Mouse (Mus musculus): ENCODE measurements at regions not wholly inside any gene's neighbourhood (a gene's known extent, or its start where the extent isn't known, plus 50 kb on each side); places are given as distances from the start of the nearest gene placed in this dataset.

DNA sequence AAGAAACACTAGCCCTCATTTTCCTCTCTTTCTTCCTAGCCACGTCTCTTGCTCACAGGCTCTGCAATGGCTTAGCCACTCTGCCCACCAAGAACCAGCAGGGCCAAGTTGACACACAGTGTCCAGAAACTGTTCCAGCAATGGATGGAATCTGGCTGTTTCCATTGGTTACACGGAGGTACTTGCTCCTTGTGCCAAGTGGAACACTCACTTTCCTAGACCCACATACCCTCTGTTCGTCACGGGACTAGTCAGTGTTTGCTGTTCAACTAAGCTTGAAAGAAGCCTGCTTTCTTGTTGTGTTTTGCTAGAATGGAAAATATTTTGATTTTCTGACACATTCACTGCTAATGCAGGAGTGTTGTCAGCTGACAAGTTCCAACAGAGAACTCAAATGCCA lies 575.7 kb upstream of the Gulo start:
- ATAC-seq (ENCODE audit: insufficient number of reproducible peaks, low FRiP score, low TSS enrichment, low read depth) = no peak
- no peaks in the 10 kb centered on the region for H3K9me3 ChIP-seq (ENCODE audit: control insufficient read depth, low read length)
- DNase-seq (ENCODE audit: low spot score) = no peak
- 75% methylated on average over 4 of the region's 4 CpGs for WGBS
- no peak overlapping the region for H3K9ac ChIP-seq (ENCODE audit: low read length)
- no peaks in the 10 kb centered on the region for H3K4me1 ChIP-seq (ENCODE audit: control insufficient read depth, insufficient read depth, low read length)
- no peaks in the 10 kb centered on the region for H3K27me3 ChIP-seq (ENCODE audit: control insufficient read depth, insufficient read depth, low read length)
- H3K4me3 ChIP-seq (ENCODE audit: low read depth, low read length) = no peak overlapping the region
- no peak overlapping the region for H3K4me2 ChIP-seq (ENCODE audit: low read depth, severe bottlenecking)
- no peaks in the 10 kb centered on the region for H3K36me3 ChIP-seq (ENCODE audit: control insufficient read depth, insufficient read depth, low read length)
- no peak overlapping the region for H3K27ac ChIP-seq (replicated peaks; ENCODE audit: low read depth, low read length)

DNA sequence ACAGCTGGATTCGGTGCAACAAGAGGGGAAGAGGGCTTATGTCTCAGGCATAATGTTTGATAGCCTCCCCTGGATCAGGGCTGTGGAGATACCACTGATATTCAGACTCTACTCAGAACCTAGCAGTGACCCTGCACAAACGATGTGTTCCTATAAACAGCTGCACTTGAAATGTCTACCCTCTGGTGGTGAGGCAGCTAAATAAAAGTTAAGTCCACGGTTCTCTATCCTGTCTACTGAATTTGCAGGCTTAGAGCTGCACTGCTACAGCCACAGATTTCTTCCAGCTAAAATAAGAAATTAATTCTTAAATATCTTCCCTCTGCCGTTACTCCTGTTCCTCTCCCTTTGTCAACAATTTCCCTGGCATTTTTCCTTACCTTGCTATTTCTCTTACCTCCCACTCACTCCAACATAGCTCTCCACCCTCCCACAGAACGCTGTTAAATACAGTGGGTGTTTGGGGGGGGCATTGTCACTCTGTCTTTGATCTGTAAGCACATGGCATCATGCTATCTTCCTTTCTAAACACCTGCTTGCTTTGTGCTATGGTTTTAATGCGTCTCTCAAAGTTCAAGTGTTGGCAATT lies 571.0 kb upstream of the Gulo start:
- H3K4me3 ChIP-seq (ENCODE audit: low read depth, low read length) = no peak overlapping the region
- no peak overlapping the region for H3K9ac ChIP-seq (ENCODE audit: low read length)
- H3K36me3 ChIP-seq (ENCODE audit: control insufficient read depth, insufficient read depth, low read length) = no peaks in the 10 kb centered on the region
- no peak overlapping the region for H3K4me2 ChIP-seq (ENCODE audit: low read depth, severe bottlenecking)
- no peaks in the 10 kb centered on the region for H3K4me1 ChIP-seq (ENCODE audit: control insufficient read depth, insufficient read depth, low read length)
- WGBS = 76% methylated on average over 6 of the region's 6 CpGs
- H3K27me3 ChIP-seq (ENCODE audit: control insufficient read depth, insufficient read depth, low read length) = no peaks in the 10 kb centered on the region
- no peak for DNase-seq (ENCODE audit: low spot score)
- H3K27ac ChIP-seq (replicated peaks; ENCODE audit: low read depth, low read length) = no peak overlapping the region
- no peak for ATAC-seq (ENCODE audit: insufficient number of reproducible peaks, low FRiP score, low TSS enrichment, low read depth)
- no peaks in the 10 kb centered on the region for H3K9me3 ChIP-seq (ENCODE audit: control insufficient read depth, low read length)

DNA sequence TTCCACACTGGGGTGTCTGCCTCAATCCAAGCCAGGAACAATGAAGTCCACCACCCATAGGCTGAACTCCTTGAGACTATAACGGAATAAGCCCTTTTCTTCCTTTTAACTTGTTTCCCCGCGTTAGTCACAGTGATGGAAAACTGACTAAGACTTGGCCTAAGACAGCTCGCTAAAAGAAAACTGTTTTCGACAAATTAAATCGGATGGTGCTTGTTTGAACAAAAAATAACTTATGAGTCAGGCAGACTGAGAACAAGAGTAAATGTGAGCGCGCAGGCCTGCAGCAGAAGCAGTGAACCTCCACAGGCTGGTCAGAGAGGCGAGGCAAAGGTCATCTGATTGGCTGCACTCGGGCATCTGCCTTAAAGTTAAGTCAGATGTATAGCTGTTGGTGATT lies 557.6 kb upstream of the Gulo start:
- Histone ChIP-seq H3K9me3 (ENCODE audit: control insufficient read depth, low read length) (no peaks in the 10 kb centered on the region), H3K4me2 (ENCODE audit: low read depth, severe bottlenecking) (no peak overlapping the region), H3K36me3 (ENCODE audit: control insufficient read depth, insufficient read depth, low read length) (no peaks in the 10 kb centered on the region), H3K27me3 (ENCODE audit: control insufficient read depth, insufficient read depth, low read length) (no peaks in the 10 kb centered on the region), H3K4me1 (ENCODE audit: control insufficient read depth, insufficient read depth, low read length) (no peaks in the 10 kb centered on the region), H3K4me3 (ENCODE audit: low read depth, low read length) (no peak overlapping the region), H3K9ac (ENCODE audit: low read length) (no peak overlapping the region), H3K27ac (replicated peaks; ENCODE audit: low read depth, low read length) (no peak overlapping the region)
- 86% methylated on average over 10 of the region's 10 CpGs for WGBS
- no peak for ATAC-seq (ENCODE audit: insufficient number of reproducible peaks, low FRiP score, low TSS enrichment, low read depth)
- DNase-seq (ENCODE audit: low spot score) = no peak

DNA sequence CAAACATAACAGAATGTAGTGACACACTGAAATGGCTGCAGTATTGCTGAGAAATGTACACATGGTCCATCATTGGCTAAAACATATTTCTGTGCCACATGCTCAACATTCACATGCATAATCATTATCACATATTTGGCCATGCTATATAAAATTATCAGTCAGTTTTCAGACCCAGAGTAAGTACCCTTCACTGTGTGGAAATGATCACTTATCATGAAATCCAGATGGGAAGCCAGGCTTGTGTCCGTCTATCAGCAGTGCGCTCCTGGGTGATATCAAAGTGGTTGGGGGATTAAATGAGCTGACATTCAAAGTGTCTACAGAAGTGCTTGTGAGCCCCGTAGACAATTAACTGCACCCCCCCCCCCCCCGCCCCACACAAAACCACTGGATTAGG lies 553.7 kb upstream of the Gulo start:
- Histone ChIP-seq H3K9me3 (ENCODE audit: control insufficient read depth, low read length) (no peaks in the 10 kb centered on the region), H3K27ac (replicated peaks; ENCODE audit: low read depth, low read length) (no peak overlapping the region), H3K9ac (ENCODE audit: low read length) (no peak overlapping the region), H3K36me3 (ENCODE audit: control insufficient read depth, insufficient read depth, low read length) (no peaks in the 10 kb centered on the region), H3K4me3 (ENCODE audit: low read depth, low read length) (no peak overlapping the region), H3K4me2 (ENCODE audit: low read depth, severe bottlenecking) (no peak overlapping the region), H3K27me3 (ENCODE audit: control insufficient read depth, insufficient read depth, low read length) (no peaks in the 10 kb centered on the region), H3K4me1 (ENCODE audit: control insufficient read depth, insufficient read depth, low read length) (no peaks in the 10 kb centered on the region)
- no peak for DNase-seq (ENCODE audit: low spot score)
- no peak for ATAC-seq (ENCODE audit: insufficient number of reproducible peaks, low FRiP score, low TSS enrichment, low read depth)
- 55% methylated on average over 4 of the region's 4 CpGs for WGBS

DNA sequence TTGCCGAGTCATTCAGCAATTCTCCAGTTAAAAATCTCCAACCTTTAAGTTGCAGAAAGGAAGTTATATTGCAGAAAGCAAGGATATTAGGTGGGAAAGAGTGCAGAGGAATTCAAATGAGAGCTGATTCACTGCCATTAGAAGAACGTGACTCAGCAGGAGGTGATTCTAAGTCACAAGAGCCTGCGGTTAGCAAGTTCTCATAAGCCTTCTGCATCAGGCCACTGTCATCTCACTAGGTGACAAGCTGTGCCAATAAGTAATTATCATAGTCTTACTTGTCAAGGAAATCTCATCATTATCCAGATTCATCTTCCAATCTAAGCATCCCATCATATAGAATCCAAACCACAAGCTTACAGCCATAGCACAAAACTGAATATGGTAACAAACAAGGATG lies 552.7 kb upstream of the Gulo start:
- Histone ChIP-seq H3K36me3 (ENCODE audit: control insufficient read depth, insufficient read depth, low read length) (no peaks in the 10 kb centered on the region), H3K27ac (replicated peaks; ENCODE audit: low read depth, low read length) (no peak overlapping the region), H3K4me1 (ENCODE audit: control insufficient read depth, insufficient read depth, low read length) (no peaks in the 10 kb centered on the region), H3K27me3 (ENCODE audit: control insufficient read depth, insufficient read depth, low read length) (no peaks in the 10 kb centered on the region), H3K9ac (ENCODE audit: low read length) (no peak overlapping the region), H3K4me3 (ENCODE audit: low read depth, low read length) (no peak overlapping the region), H3K4me2 (ENCODE audit: low read depth, severe bottlenecking) (no peak overlapping the region), H3K9me3 (ENCODE audit: control insufficient read depth, low read length) (no peaks in the 10 kb centered on the region)
- no peak for ATAC-seq (ENCODE audit: insufficient number of reproducible peaks, low FRiP score, low TSS enrichment, low read depth)
- WGBS = 79% methylated on average over 3 of the region's 3 CpGs
- DNase-seq (ENCODE audit: low spot score) = no peak

DNA sequence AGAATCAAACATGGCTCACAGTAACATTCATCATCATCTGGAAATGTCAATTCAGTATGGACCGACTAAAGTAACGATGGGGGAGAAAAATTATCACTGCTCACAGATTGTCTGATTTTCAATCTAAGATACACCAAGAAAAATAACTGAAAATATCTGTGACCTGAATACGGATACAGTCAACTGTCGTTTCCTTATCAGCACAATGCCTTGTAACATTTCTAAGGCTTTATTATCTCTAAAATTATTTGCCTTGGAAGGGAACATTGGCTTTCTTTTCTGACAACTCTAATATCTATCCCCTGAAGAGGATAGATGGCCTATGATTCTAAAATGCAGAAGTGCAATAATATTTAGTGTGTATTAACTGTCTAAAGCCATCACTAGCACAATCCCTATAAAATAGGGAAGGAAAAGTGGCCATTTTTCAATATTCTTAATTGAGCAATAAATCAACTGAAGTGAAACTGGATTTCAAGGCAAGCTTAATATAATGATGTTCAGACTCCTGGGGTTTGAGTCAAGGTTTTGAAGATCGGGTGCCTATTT lies 552.1 kb upstream of the Gulo start:
- Histone ChIP-seq H3K4me1 (ENCODE audit: control insufficient read depth, insufficient read depth, low read length) (no peaks in the 10 kb centered on the region), H3K27ac (replicated peaks; ENCODE audit: low read depth, low read length) (no peak overlapping the region), H3K4me3 (ENCODE audit: low read depth, low read length) (no peak overlapping the region), H3K9ac (ENCODE audit: low read length) (no peak overlapping the region), H3K9me3 (ENCODE audit: control insufficient read depth, low read length) (no peaks in the 10 kb centered on the region), H3K4me2 (ENCODE audit: low read depth, severe bottlenecking) (no peak overlapping the region), H3K36me3 (ENCODE audit: control insufficient read depth, insufficient read depth, low read length) (no peaks in the 10 kb centered on the region), H3K27me3 (ENCODE audit: control insufficient read depth, insufficient read depth, low read length) (no peaks in the 10 kb centered on the region)
- 88% methylated on average over 5 of the region's 5 CpGs for WGBS
- ATAC-seq (ENCODE audit: insufficient number of reproducible peaks, low FRiP score, low TSS enrichment, low read depth) (no peak), DNase-seq (ENCODE audit: low spot score) (no peak)

DNA sequence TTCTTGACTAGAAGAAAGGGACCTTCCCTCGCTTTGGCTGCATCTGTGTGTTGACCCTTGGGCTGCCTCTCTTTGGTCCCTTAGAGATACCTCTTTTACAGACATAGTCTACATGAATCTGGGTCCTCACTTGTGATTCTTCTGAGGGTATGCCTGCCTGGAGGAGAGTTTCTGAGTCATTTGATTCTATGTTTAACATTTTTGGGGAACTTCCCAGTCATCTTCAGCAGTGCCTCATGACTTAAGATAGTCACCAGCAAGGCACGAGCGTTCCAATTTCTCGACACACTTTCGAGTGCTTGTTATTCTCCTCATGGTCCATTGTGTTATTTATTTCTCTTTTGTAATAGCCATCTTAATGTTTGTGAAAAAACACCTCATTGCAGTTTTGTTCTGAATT lies 549.4 kb upstream of the Gulo start:
- Histone ChIP-seq H3K9ac (ENCODE audit: low read length) (no peak overlapping the region), H3K9me3 (ENCODE audit: control insufficient read depth, low read length) (no peaks in the 10 kb centered on the region), H3K4me2 (ENCODE audit: low read depth, severe bottlenecking) (no peak overlapping the region), H3K4me1 (ENCODE audit: control insufficient read depth, insufficient read depth, low read length) (no peaks in the 10 kb centered on the region), H3K36me3 (ENCODE audit: control insufficient read depth, insufficient read depth, low read length) (no peaks in the 10 kb centered on the region), H3K27me3 (ENCODE audit: control insufficient read depth, insufficient read depth, low read length) (no peaks in the 10 kb centered on the region), H3K4me3 (ENCODE audit: low read depth, low read length) (no peak overlapping the region), H3K27ac (replicated peaks; ENCODE audit: low read depth, low read length) (no peak overlapping the region)
- DNase-seq (ENCODE audit: low spot score) = no peak
- no peak for ATAC-seq (ENCODE audit: insufficient number of reproducible peaks, low FRiP score, low TSS enrichment, low read depth)
- 92% methylated on average over 5 of the region's 5 CpGs for WGBS

DNA sequence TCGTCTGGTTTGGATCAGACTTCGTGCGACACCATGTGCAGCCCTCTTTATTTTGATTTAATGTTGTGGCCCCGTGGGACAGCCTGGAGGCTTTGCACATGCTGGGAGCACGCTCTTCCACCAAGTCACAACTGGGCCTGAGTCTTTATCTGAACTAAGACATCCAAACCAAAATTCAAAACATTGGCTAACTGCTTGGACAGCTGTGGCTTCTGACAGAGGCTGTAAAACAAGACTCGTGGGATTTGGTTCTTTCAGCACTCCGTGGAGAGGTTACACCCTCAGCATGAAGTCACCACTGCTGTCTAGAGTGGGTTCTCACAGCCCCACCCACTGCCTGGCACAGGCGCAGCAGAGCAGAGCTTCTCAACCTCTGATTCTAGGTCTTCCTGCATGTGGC lies 548.6 kb upstream of the Gulo start:
- 68% methylated on average over 8 of the region's 8 CpGs for WGBS
- H3K36me3 ChIP-seq (ENCODE audit: control insufficient read depth, insufficient read depth, low read length) = no peaks in the 10 kb centered on the region
- H3K9ac ChIP-seq (ENCODE audit: low read length) = no peak overlapping the region
- H3K9me3 ChIP-seq (ENCODE audit: control insufficient read depth, low read length) = no peaks in the 10 kb centered on the region
- no peak for ATAC-seq (ENCODE audit: insufficient number of reproducible peaks, low FRiP score, low TSS enrichment, low read depth)
- no peak overlapping the region for H3K27ac ChIP-seq (replicated peaks; ENCODE audit: low read depth, low read length)
- H3K4me3 ChIP-seq (ENCODE audit: low read depth, low read length) = no peak overlapping the region
- DNase-seq (ENCODE audit: low spot score) = no peak
- no peaks in the 10 kb centered on the region for H3K27me3 ChIP-seq (ENCODE audit: control insufficient read depth, insufficient read depth, low read length)
- no peaks in the 10 kb centered on the region for H3K4me1 ChIP-seq (ENCODE audit: control insufficient read depth, insufficient read depth, low read length)
- no peak overlapping the region for H3K4me2 ChIP-seq (ENCODE audit: low read depth, severe bottlenecking)

DNA sequence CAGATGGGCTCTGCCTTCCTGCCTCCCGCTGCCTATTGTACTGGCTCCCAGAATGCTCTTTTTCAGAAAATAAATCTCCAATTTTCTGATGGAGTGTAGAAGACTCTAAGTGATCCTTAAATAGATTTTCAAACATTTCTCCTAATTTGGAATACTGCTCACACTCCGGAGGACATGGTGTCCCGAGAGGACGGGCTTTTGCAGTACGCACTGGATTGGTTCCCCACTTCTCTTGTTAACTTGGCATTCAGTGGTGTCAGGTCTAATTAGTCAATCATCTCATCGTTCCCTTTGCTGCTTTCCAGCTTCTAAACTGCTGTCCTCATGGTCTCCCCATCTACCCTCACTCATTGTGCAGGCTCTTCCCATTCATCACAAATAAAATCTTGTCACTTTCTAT lies 529.5 kb upstream of the Gulo start:
- H3K27me3 ChIP-seq (ENCODE audit: control insufficient read depth, insufficient read depth, low read length) = no peaks in the 10 kb centered on the region
- no peak for DNase-seq (ENCODE audit: low spot score)
- no peak overlapping the region for H3K4me2 ChIP-seq (ENCODE audit: low read depth, severe bottlenecking)
- H3K36me3 ChIP-seq (ENCODE audit: control insufficient read depth, insufficient read depth, low read length) = no peaks in the 10 kb centered on the region
- WGBS = 88% methylated on average over 6 of the region's 6 CpGs
- H3K4me3 ChIP-seq (ENCODE audit: low read depth, low read length) = no peak overlapping the region
- H3K9ac ChIP-seq (ENCODE audit: low read length) = no peak overlapping the region
- H3K27ac ChIP-seq (replicated peaks; ENCODE audit: low read depth, low read length) = no peak overlapping the region
- H3K4me1 ChIP-seq (ENCODE audit: control insufficient read depth, insufficient read depth, low read length) = no peaks in the 10 kb centered on the region
- no peaks in the 10 kb centered on the region for H3K9me3 ChIP-seq (ENCODE audit: control insufficient read depth, low read length)
- ATAC-seq (ENCODE audit: insufficient number of reproducible peaks, low FRiP score, low TSS enrichment, low read depth) = no peak

All from limb, embryonic 11.5 days (tissue).